Mouse (Mus musculus) G1E (cell line): ENCODE measurements around the gene Rcc1. TPM values are rescaled to one million over a fixed set of nuclear protein-coding genes. Genes with fewer than 3 reads are reported as not detected.
A peak's percentile ranks its signal among the peaks of the same experiment; 100 is the strongest.
"Not testable (repeated sequence)": the region's sequence is repeated elsewhere in the genome, so short reads cannot be mapped to it uniquely, and the experiment has no call there.

Experiments
- ATAC-seq: 2 replicates; pipeline ENCODE4 v1.8.0; 2016; ENCODE audit warnings: mild to moderate bottlenecking; ENCODE audit not compliant: insufficient number of reproducible peaks, poor library complexity, low FRiP score, severe bottlenecking; ENCODE audit errors: extremely low read depth
- DNase-seq: peaks from one replicate; pipeline ENCODE4 v3.0.0; 2012; ENCODE audit warnings: low spot score
- H3K27me3 ChIP-seq: 2 replicates; pipeline ENCODE4 v1.6.1; 2012; ENCODE audit warnings: mild to moderate bottlenecking, low read length, inconsistent platforms; ENCODE audit not compliant: insufficient read depth
- H3K36me3 ChIP-seq: replicated peaks from 2 replicates; pipeline ENCODE3; 2012; ENCODE audit warnings: mild to moderate bottlenecking, inconsistent platforms
- H3K4me1 ChIP-seq: 2 replicates; pipeline ENCODE4 v1.6.1; 2012; ENCODE audit warnings: low read depth, low read length, inconsistent platforms, mixed read lengths; ENCODE audit not compliant: insufficient read depth
- H3K4me3 ChIP-seq: 2 replicates; pipeline ENCODE4 v1.5.1; 2012; ENCODE audit warnings: low read depth, mild to moderate bottlenecking, inconsistent platforms, low read length, moderate library complexity, mixed read lengths
- H3K9me3 ChIP-seq: replicated peaks from 2 replicates; pipeline ENCODE4 v1.6.1; 2012; ENCODE audit warnings: inconsistent platforms
- CTCF ChIP-seq: IDR thresholded peaks from 2 replicates; pipeline ENCODE4 v1.5.1; 2012; ENCODE audit warnings: low read depth, low read length, inconsistent platforms, mixed read lengths
- GATA1 ChIP-seq: IDR thresholded peaks from 2 replicates; pipeline ENCODE4 v1.6.1; 2012; ENCODE audit warnings: borderline replicate concordance, low read length, inconsistent platforms, mixed read lengths
- GATA2 ChIP-seq: IDR thresholded peaks from 2 replicates; pipeline ENCODE4 v1.6.1; 2012; ENCODE audit warnings: low read depth, low read length, inconsistent platforms, borderline replicate concordance
- POLR2AphosphoS5 ChIP-seq: IDR thresholded peaks from 2 replicates; pipeline ENCODE4 v1.6.1; 2012; ENCODE audit warnings: low read depth, low read length, inconsistent platforms; ENCODE audit not compliant: insufficient replicate concordance
- TAL1 ChIP-seq: conservative IDR thresholded peaks from 2 replicates; pipeline ENCODE4 v1.6.1; 2012; ENCODE audit warnings: low read depth, low read length, inconsistent platforms, mixed read lengths
- polyA plus RNA-seq: library from polyadenylated mRNA; stranded (reverse); fragments of >175 nt; gene quantifications from 2 replicates; pipeline ENCODE4 v1.2.3, GENCODE M21; 2012
- total RNA-seq, 2 experiments: library from RNA; stranded (forward) in 1 of 2; stranded (reverse) in 1 of 2; fragments of 200-1000 nt in 1 of 2; fragments of >200 nt in 1 of 2; fragmentation: Nextera tagmentation in 1 of 2; gene quantifications; 2 replicates each; pipeline ENCODE4 v1.2.3; 2014 to 2017

Gene Rcc1
- total and polyA plus RNA-seq, 3 experiments = 24.2 to 86.0 (median 38.6) TPM

- H3K9me3 ChIP-seq = no peaks in the 10 kb centered on the region
- ATAC-seq = no peak
Observed at GRCm38 (mm10) chr4:132311209-132311608, 42.2 kb downstream of the Rcc1 start.

GRCm38 (mm10) chr4:132309849-132310472 is 43.4 kb downstream of the Rcc1 start:
- H3K36me3 ChIP-seq = peaks cover 50% of the 10 kb centered on the region
- TF ChIP-seq CTCF (0 out of 2 replicates have a peak, but pooled peaks have one; percentile 41), POLR2AphosphoS5 (no peak)
- ATAC-seq = peak; percentile 36; the same call in 1 of the 2 replicates

More at GRCm38 (mm10) chr4:132311209-132311608, 42.2 kb downstream of the Rcc1 start:
- H3K4me3 ChIP-seq = no peak overlapping the region
- peaks cover 15% of the 10 kb centered on the region for H3K4me1 ChIP-seq
- TF ChIP-seq POLR2AphosphoS5 (no peak), CTCF (no peak), GATA1 (no peak), GATA2 (no peak)
- no peaks in the 10 kb centered on the region for H3K27me3 ChIP-seq
- peaks cover 59% of the 10 kb centered on the region for H3K36me3 ChIP-seq
- no peak for DNase-seq

GRCm38 (mm10) chr4:132309140-132309848 is 44.1 kb downstream of the Rcc1 start:
- H3K27me3 ChIP-seq = no peaks in the 10 kb centered on the region
- DNase-seq (peak; percentile 32), ATAC-seq (no peak)
- no peaks in the 10 kb centered on the region for H3K9me3 ChIP-seq
- peaks cover 47% of the 10 kb centered on the region for H3K36me3 ChIP-seq
- peaks cover 24% of the 10 kb centered on the region for H3K4me1 ChIP-seq
- H3K4me3 ChIP-seq = peak overlapping the region; percentile 83
- no peak for TF ChIP-seq GATA1
- TF ChIP-seq TAL1 = peak; percentile 54

More at GRCm38 (mm10) chr4:132309849-132310472, 43.4 kb downstream of the Rcc1 start:
- Histone ChIP-seq H3K27me3 (no peaks in the 10 kb centered on the region), H3K4me3 (peak overlapping the region; percentile 83), H3K9me3 (no peaks in the 10 kb centered on the region), H3K4me1 (peaks cover 24% of the 10 kb centered on the region)
- no peak for DNase-seq

DNA sequence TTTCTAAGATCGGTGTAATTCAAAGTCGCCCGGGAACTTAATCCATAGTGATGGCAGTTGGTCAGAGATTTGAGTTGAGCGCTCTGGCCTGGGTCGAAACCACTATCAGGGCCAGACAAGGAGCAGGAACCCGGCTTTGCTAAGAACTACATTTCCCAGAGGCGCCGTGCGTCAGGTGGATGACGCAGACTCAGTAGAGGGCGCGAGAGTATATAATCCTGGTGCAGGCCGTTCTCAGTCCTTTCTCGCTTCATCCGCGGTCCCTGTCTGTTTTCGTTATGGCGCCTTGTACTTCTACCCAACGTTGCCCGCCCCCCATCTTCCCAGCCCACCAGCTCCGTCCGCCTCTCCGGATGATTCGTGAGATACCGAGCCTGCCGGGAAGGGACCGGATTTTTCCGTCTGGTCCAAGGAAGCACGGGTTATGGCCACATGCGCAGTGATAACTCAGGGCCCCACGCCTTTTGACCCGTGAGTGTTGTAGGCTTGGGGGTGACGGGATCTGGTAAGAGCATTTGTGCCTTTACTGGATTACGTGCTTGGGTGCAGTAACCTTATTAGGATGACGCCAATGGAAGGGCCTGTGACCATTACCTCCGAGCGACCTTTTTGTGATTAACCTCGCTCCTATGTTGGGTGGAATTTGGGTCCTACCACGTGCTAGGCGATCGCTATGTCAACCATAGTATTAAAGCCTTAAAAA is 44.8 kb downstream of the Rcc1 start:
- TF ChIP-seq POLR2AphosphoS5 (0 out of 2 replicates have a peak, but pooled peaks have one; percentile 83), GATA1 (no peak)
- peaks cover 28% of the 10 kb centered on the region for H3K4me1 ChIP-seq
- no peaks in the 10 kb centered on the region for H3K27me3 ChIP-seq
- ATAC-seq (peak; percentile 75), DNase-seq (peak; percentile 62)
- no peaks in the 10 kb centered on the region for H3K9me3 ChIP-seq
- H3K36me3 ChIP-seq = peaks cover 40% of the 10 kb centered on the region
- peak overlapping the region; percentile 83 for H3K4me3 ChIP-seq

DNA sequence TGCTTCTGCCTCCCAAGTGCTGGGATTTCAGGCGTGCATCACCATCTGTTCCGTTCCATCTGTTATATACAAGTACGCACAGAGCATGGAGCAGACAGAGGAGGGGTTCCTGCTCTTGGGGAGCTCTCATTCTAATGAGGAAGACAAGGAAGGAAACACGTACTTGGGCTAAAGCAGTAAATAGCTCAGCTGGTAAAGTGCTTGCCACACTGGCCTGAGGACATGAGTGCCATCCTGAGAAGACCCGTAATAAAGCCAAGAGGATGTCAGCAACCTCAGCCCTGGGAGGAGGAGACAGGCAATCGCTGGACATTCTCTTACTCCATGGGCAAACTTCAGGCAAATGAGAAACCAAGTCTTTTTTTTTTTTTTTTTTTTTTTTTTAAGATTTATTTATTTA is 47.4 kb downstream of the Rcc1 start:
- no peaks in the 10 kb centered on the region for H3K27me3 ChIP-seq
- no peak for ATAC-seq

DNA sequence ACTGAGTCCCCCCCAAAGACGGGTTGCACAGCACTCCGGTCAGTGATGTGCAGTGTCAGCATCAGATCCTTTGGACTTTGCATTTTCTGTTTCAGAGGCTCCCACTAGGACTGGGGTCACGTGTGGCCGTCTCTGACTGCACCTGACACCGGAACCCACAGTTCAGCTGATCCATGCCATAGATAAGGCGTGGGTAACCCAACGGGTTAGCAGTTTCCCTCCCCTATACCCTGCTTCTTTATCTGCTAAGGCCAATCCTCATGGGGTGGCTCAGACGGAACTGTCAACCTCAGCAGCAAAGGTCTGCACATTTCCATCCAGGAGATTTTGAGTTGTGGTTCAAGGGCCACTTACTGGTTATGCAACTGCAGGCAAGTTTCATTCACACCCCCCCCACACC is 48.1 kb downstream of the Rcc1 start:
- Histone ChIP-seq H3K9me3 (no peaks in the 10 kb centered on the region), H3K4me3 (no peak overlapping the region), H3K36me3 (peaks cover 11% of the 10 kb centered on the region), H3K27me3 (no peaks in the 10 kb centered on the region), H3K4me1 (peaks cover 43% of the 10 kb centered on the region)
- no peak for DNase-seq
- no peak for ATAC-seq
- TF ChIP-seq GATA1 (no peak), GATA2 (no peak), TAL1 (no peak), POLR2AphosphoS5 (no peak), CTCF (no peak)

More for the DNA sequence above, 47.4 kb downstream of the Rcc1 start:
- no peak for DNase-seq
- Histone ChIP-seq H3K36me3 (peaks cover 18% of the 10 kb centered on the region), H3K9me3 (no peaks in the 10 kb centered on the region), H3K4me3 (no peak overlapping the region), H3K4me1 (peaks cover 46% of the 10 kb centered on the region)
- TF ChIP-seq GATA1 = no peak
- no peak for TF ChIP-seq GATA2
- no peak for TF ChIP-seq CTCF
- TF ChIP-seq TAL1 = no peak
- TF ChIP-seq POLR2AphosphoS5 = no peak

DNA sequence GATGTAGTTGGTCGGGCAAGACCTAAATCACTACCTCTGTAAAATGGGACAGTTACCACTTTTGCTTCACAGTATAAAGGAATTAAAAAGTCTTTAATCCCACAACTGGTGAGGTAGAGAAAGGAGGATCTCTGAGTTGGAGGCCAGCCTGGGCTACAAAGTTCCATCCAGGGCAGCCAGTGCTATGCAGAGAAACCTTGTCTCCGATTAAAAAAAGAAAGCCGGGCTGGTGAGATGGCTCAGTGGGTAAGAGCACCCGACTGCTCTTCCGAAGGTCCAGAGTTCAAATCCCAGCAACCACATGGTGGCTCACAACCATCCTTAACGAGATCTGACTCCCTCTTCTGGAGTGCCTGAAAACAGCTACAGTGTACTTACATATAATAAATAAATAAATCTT is 49.9 kb downstream of the Rcc1 start:
- Histone ChIP-seq H3K4me1 (peaks cover 44% of the 10 kb centered on the region), H3K4me3 (peak overlapping the region; percentile 75)
- not testable (repeated sequence) for DNase-seq, H3K27me3 ChIP-seq, H3K9me3 ChIP-seq, H3K36me3 ChIP-seq, ATAC-seq
